Mouse (Mus musculus) cerebral cortex, adult 2 months (tissue): Measurements from ENCODE around the gene Zfp981.

Experiments used
- whole genome bisulfite sequencing: fragments of 180-500 bp; shearing (Covaris S2); methylation state at CpG from one replicate; pipeline ENCODE4 v1.1.7; 2018; 5-methylcytosine and 5-hydroxymethylcytosine counted together

Zfp981 gene

DNA sequence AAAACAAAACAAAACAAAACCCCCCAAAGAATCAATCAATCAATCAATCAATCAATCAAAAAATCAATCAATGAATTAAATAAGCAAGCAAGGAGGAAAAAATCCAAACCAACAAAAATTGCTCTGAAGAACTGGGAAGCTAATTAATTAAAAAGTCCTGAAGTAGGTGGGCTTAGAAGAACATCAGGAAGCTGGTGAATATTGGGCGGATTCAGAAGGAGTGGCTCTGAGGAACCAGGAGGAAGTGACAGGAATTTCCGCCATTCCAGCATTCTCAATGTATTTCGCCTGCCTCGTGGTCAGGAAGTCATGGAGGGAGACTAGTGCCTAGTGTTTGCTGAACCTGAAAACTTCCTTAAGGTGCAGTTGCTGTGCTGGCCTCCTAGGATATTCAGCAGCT lies at the start of gene Zfp981:
Gene Zfp981 (plus strand): TSS at position 301 of the 400 bp plus-strand sequence.
- 82% methylated on average over 4 of the region's 4 CpGs for WGBS

- 82% methylated on average over 2 of the region's 2 CpGs for WGBS
Measured at GRCm38 (mm10) chr4:146452576-146452975, 49.3 kb upstream of the Zfp981 start.

DNA sequence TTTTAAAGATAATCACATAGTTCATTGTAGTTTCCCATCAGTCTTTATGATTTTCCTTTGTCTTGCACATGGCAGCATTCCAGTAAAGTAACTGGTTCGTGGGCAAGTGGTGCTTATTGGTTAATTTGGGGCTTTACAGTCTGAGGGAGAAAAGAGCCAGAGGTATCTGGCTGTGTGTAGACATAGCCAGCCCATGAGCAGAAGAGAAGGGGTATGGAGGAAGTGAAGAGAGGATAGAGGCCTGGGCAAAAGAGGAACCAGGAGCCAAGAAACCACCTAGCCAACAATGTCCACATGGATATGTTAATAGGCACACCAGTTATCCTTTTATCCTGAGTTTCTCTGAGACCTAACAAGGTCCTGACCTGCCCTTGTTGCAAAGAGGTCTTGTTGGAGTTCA lies 47.7 kb upstream of the Zfp981 start:
- 46% methylated on average over 1 of the region's 1 CpGs for WGBS

DNA sequence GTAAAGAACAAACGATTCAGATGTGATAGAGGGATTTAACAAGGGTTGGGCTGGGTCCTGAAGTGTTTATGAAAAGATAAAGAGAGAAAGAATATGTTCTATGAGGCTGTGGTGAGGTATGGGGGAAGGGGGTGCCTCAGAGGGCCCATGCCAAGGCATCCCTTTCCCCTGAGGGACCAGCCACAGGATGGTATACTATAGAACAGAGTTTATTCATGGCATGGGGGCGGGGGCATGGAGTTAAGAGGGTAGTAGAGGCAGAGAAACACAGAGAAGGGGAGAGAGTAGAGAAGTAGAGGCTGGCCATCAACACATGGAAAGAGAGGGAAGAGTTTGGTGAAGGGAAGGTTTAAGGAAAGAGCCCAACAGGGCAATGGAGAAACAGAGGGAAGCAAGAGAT lies 46.9 kb upstream of the Zfp981 start:
- WGBS = 39% methylated on average over 2 of the region's 2 CpGs

- WGBS = 94% methylated on average over 7 of the region's 7 CpGs
Measured at GRCm38 (mm10) chr4:146455321-146455721, 46.5 kb upstream of the Zfp981 start.

GRCm38 (mm10) chr4:146456061-146456726 lies 45.6 kb upstream of the Zfp981 start:
- 65% methylated on average over 4 of the region's 4 CpGs for WGBS

DNA sequence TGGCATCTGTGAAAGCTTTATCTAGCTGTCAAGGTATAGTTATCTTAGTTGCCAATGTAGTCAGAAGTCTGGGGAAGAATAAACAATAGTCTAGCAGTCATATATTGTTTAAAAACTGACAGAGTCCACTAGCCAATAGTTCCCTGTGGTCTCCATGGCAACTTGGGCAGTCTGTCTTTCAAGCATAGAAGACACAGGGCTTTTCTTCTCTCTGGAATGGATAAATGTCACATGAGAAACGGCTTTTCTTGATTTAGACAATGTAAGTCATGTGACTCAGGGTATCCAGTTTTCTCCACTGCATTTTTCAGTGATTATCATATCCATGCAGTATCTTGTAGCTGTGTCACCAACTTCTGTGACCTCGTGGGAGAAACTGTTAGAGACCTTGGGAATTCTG lies 44.7 kb upstream of the Zfp981 start:
- 47% methylated on average over 2 of the region's 2 CpGs for WGBS

GRCm38 (mm10) chr4:146457720-146458119 lies 44.1 kb upstream of the Zfp981 start:
- WGBS = 60% methylated on average over 1 of the region's 1 CpGs

DNA sequence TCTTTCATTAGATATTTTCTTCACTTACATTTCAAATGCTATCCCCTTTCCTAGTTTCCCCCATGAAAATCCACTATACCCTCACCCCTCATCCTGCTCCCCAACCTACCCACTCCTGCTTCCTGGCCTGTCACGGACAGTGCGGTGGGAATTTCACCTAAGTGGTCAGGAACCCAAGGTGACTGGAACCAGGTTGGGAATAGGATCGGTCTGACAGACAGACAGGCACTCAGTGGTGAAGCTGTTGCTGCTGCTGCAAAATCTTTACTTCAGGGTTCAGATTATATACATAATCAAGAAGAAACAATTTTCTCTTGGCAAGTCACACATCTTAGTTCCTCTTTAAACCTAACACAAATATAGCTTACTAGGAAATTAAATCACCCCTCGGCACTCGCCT lies 42.0 kb upstream of the Zfp981 start:
- 80% methylated on average over 5 of the region's 5 CpGs for WGBS

GRCm38 (mm10) chr4:146460685-146461084 lies 41.1 kb upstream of the Zfp981 start:
- WGBS = 70% methylated on average over 5 of the region's 5 CpGs

DNA sequence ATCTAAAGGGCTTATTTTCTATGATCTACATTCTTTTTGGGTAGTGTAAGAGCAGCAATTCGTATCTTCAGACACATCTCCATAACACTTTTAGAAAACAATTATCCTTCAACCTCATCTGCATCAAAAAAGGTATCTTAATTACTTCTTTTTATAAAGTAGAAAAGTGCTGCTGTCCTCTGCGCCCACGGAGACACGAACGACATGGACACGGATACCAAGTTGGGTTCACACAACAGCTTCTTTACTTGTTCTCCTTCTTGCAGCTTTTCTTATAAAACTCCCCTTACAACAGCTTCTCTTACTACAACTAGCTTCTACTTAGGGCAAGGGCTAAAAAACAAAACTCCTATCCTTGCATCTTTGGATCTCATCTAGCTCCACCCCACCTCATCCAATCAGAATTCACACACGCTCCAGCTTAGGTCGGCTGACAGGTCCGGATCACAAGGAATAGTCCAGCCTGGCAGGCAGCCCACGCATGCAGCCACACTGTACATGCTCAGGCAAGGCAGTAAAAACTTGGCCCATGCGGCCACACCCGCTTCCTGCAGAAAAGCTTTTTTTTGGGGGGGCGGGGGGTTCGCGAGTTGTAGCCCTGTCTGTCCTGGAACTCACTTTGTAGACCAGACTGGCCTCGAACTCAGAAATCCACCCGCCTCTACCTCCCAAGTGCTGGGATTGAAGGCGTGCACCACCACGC lies 38.0 kb upstream of the Zfp981 start:
- WGBS = 88% methylated on average over 19 of the region's 19 CpGs

- WGBS = 91% methylated on average over 11 of the region's 12 CpGs
Measured at GRCm38 (mm10) chr4:146469984-146470383, 31.8 kb upstream of the Zfp981 start.

- WGBS = no CpG with 5 or more reads among the region's 1 CpGs
Measured at GRCm38 (mm10) chr4:146474181-146474580, 27.6 kb upstream of the Zfp981 start.

DNA sequence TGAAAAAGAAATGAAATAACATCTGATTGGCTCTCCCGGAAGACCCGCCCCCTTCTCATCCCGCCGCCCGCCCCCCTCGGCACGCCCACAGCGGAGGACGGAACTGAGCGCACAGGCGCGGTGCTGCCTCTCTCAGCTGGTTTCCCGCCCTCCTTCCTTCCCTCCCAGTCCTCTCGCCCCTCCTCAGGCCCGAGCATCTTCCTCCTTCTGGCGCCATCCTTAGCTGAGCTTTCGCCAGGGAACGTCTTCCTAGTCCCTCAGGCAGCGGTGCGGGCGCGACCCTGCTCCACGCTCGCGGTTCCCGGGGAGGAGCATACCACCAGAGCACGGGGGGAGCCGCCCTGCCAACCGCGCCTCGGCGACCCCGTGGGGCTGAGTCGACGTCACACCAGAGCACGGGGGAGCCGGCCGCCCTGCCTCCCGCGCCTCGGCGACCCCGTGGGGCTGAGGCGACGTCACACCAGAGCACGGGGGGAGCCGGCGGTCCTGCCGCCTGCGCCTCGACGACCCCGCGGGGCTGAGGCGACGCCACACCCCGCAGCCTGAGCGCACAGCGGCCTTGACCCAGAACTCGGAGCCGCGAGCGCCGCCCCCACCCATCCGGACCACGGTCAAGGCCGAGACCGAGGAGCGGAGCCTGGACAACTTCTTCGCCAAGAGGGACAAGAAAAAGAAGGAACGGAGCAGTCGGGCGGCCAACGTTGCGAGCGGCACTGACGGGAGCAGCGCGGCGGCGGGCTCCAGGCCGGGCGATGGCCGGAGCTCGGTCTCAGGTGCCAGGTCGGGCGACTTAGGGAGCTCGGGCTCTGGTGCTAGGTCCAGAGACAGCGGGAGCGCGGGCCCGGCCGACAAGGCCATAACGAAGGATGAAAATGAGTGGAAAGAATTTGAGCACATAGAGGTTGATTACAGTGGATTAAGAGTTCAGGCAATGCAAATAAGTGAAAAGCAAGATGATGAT lies 26.8 kb upstream of the Zfp981 start:
- 64% methylated on average over 77 of the region's 94 CpGs for WGBS

DNA sequence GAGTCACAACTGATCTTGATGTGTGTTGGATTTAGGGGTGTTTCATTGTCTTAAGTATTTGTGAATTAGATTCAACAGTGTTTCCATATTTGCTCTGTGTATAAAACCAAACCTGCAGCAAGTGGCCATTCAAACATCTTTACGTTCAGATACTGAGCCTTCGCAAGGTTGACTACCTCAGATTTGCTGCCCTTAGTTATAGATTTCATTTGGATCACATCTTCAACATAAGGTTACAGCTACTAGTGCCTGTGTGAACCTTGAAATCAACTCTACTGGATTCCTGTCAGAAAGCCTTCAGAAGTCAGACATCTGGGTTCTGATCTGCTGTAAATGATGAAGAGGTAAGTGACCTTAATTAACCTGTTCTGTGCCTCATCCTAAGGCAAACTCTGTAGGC lies 25.6 kb upstream of the Zfp981 start:
- WGBS = 95% methylated on average over 2 of the region's 2 CpGs

DNA sequence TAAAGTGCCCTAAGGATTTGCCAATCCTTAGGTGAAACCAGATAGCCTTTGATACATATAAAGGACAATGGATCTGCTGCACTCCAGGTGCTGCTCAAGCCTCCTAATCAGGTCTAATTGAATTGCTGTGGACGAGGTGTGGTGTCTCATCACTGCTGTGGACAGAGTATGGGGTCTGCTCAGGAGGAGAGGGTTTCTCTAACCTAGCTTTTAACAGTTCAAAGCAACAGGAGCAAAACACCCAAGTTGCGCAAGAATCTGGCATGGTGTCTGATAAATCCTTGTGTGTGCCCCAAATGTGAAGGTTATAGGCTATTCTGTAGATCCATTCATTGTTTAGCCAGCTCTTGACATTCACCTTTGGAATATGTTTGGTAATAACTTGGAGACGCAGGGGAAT lies 24.9 kb upstream of the Zfp981 start:
- WGBS = 76% methylated on average over 3 of the region's 3 CpGs

DNA sequence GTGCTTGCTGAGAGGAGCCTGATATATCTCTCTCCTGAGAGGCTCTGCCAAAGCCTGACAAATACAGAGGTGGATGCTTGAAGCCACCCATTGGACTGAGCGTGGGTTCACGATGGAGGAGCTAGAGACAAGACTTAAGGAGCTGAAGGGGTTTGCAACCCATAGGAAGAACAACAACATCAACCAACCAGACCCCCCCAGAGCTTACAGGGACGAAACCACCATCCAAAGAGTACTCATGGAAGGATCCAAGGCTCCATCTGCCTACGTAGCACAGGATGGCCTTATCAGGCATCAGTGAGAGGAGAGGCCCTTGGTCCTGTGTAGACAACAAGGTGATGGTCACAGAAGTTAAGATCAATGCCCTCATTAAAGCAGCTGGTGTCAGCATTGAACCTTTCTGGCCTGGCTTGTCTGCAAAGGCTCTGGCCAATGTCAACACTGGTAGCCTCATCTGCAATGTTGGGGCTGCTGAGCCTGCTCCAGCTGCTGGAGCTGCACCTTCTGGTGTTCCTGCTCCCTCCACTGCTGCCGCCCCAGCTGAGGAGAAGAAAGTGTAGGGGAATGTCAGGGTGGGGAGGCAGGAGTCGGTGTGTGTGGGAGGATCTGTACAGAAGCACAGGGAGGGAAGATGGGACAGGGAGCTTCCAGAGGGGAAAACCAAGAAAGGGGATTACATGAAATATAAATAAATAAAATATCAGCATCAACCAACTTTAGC lies 21.3 kb upstream of the Zfp981 start:
- WGBS = 67% methylated on average over 6 of the region's 6 CpGs

GRCm38 (mm10) chr4:146482546-146482945 lies 19.3 kb upstream of the Zfp981 start:
- WGBS = 86% methylated on average over 10 of the region's 10 CpGs

DNA sequence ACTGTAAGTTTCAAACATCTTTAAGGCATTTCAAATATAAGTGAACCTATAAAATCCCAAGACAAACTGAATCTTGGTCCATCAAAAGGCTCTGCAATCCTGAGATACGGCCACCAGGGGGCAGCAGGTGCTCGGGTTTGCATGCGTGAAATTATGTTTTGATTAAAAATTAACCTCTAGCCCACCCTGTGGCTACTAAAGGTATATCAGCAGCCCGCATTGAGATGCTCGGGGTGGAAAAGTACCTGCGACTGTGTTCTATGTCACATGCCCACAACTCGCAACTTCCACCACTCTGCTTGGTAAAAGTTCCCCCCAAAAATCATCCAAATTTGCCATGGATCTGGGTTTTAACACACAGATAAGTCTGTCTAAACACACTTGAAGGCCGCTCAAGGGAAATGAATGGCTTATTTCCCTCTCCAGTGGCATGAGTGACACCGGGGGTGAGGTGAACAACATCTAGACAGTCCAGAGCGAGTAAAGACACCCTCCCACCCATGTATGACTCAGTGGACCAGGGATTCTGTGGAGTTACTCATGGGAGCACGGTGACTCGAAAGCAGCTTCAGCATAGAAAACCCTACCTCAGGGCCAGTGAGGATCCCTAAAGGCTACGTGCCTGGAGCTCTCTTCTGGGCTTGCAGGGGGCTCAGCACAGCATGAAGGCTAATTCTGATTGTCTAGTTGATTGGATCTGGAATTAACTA lies 18.1 kb upstream of the Zfp981 start:
- WGBS = 71% methylated on average over 13 of the region's 13 CpGs

DNA sequence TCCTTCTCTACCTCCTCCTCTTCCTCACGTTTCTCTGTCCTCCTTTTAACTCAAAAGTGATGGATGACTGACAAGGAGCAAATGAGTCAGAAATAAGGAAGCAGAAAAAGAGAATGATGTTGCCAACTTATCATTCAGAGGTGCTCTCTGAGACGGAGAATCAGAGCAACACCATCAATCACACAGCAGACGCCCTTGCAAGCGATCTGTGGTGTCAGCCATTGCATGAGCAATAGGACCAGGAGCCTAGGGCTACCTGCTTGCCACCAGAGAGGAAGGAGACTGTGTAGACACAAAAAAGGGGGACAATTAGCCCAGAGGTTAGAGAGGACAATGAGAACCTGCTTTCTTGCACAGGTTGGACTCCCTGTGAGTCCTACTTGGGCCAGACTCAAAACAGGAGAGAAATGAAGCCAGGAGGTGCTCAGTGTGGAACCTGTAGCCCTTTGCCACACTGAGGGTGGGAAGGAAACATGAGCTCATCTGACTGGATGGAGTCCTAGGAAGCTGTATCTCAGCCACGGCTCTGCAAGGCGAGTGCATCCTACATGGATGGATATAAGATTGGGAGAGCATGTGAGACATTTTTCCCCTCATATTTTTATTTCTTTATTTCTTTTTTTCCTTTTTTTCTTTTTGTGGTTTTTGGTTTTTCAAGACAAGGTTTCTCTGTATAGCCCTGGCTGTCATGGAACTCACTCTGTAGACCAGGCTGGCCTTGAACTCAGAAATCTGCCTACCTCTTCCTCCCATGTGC lies 16.5 kb upstream of the Zfp981 start:
- WGBS = 66% methylated on average over 6 of the region's 6 CpGs
